Mouse (Mus musculus) c-Kit-positive CD71-negative TER-119-negative erythroid progenitor cells, embryonic 14.5 days (primary cell): Measurements from ENCODE around the gene Rims3.

Experiments
- DNase-seq: peaks from one replicate; pipeline ENCODE4 v3.0.0-alpha.2; 2013; ENCODE audit warnings: low read depth

Gene Rims3

DNA sequence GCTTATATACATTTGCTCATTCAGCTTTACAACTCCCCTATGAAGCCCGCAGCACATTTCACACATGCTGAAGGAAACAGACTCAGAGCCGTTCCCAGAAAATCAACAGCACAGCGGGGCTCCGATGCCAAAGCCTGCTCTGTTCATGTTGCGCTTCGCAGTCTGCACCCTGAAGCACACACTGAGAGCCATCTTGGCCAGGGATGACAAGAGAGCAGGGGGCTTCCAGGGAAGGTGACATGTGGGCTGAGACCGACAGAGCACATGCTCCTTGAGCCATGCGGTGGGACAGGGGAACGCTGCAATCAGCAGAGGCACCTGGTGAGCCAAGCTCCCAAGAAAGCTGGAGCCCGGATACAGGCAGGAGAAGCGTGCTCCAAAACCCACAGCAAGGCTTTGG lies 5.2 kb upstream of the Rims3 start:
- DNase-seq: no peak

DNA sequence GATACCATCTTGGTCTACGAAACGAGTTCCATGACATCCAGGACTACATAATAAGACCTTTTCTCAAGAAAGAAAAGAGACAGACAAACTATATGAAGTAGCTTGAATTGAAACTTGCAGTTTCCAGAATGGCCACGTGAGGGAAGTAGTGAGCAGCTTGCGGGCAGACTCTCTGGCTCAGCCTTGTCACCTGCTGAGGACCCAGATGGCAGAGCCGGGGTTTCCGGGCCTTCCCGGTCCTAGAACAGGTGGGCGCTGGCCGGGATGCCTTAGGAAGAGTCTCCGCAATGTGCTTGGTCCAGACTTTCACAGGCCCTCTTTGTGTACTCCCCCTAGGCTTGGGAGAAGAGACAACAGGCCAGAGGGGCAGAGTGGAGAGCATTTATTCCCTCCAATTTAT lies 3.7 kb upstream of the Rims3 start:
- peak; percentile 52 for DNase-seq

DNA sequence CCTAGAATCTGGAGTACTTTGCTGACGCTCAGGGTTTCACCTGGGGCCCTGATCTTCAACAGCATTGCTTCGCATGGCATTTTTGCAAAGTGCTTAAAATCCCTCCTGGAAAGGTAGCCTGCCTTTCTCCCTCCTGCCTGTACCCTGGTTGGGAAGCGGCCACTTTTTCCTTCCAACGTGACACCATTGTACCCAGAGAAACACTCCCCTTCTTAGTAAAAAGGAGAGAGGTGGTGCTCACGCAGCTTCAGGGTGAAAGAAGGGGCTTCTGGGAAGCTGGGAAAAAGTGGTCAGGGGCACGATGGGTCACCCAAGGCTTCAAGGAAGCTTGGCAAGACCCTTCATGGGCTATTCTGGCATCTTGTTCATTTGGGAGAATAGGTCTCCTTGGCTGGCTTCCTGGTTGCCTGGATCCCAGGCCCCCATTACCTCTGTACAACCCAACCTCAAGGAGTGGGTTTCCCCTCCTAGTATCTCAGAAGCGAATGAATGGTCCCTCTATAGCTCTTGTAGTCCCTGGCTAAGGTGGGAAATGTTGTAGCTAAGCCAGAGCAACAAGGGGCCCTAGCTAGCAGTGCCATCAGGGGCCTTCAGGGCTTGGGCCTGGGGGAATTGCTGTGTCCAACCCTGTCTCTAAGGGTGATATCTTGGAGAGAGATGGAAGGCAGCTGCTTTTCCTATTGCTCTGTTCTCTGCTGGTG lies 894 bp downstream of the Rims3 start:
- no peak for DNase-seq

DNA sequence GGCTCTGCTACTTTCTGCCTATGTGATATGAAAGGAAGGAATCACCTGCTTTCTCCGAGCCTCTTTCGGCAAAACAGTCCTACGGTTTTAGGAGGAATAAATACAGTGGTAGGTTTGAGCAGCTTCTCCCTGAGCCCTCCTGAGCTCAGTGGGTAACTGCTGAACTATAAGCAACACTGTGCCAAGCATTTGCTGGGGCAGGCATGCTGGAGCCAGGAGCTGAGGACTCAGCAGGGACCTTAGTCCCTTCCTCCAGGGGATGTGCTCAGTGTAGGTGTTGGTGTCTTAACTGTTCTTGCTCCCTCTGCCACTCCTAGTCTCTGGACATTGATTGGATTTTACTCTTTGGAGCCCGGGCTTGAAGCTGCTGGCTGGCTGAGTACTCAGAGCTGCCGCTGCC lies 1.8 kb downstream of the Rims3 start:
- DNase-seq: no peak

DNA sequence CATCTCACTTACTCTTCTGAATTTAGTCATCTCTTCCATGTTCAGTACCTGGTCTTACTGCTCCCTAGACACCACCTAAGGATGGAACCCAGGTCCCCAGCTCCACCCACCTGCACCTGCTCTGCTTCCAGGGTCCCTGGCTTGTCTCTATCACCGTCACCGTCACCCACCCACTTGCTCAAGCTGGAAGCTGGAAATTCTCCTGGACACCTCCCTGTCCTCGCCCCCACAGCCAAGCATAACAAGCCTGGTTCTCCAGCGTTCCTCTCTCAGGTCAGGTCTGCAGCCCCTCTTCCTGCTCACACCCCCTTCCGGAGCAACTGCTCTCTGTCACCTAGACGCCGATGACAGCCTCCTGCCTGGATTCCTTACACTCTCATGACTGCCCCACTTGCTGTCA lies 5.2 kb downstream of the Rims3 start:
- DNase-seq: no peak

DNA sequence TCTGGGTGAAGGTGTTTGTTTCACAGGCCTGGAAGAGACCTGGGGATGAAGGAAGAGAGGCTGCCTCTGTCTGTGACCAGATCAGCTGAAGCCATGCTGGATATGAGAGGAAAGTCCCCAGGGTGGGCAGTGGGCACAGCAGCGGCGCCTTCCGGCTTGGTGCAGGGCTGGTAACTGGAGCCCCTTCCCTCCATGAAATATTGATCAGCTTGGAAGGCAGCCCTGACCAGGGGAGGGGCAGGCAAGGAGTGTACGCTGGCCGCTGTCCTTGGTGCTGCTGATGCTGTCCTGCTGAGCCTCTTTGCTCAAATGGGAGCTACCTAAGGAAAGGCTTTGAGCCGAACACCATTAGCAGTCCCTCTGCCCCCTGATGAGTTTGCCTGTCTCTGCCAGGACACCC lies 11.6 kb downstream of the Rims3 start:
- DNase-seq: no peak

DNA sequence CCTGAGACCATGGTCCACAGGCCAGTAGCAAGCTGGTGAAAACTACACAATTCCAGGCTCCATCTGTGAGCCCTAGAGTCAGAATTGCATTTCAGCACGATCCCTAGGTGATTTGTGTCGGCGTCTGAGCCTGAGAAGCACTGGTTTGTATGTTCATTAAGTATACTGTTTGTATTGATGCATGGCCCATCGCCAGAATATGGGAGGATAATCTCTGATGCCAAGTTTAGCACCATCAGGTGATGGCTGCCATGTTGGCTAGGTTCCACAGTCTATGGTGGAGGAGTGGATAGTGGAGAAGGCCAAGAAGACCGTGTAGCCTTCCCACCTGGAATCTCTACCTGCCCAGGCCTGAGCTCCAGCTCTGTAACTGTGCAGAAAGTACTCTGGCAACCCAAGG lies 13.6 kb downstream of the Rims3 start:
- no peak for DNase-seq

DNA sequence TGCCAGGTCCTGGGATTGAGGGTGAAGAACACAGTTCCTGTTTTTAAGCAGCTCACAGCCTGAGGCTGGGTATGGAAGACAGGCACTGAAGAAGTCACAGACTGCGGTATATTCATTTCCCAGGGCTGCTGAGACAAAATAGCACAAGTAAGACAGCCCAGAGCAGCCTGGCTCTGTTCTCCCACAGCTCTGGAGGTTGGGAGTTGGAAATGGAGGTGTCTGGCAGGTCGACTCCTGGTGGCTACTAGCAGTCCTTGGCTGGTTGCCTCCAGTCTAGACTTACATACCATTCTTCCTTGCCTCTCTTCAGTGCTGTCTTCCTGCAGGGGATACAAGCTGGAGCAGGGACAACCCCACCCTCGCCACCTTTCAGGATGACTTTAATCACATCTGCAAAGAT lies 14.4 kb downstream of the Rims3 start:
- DNase-seq: no peak

DNA sequence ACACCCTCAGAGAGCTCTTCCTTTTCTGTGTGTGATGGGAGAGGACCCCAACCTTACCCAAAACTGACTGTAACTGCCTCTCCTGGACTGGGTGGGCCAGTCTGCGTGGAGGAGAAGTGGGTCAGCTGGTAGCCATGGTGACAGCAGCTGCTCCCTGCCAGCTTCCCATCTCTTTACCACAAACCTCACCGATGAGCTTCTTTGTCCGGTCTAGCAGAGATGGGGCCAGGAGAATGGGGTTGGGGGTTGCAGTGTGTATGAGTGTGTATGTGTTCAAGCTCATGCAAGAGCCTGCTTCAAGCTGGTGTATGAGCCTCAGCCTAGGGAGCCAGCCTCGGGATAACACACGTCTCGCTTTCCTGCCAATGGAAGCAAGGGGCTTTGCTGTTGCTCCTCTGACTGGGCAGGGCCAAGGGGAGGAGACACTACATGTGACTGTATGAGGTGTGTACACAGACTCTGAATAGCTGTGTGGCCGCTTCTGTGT lies 15.7 kb downstream of the Rims3 start:
- no peak for DNase-seq

DNA sequence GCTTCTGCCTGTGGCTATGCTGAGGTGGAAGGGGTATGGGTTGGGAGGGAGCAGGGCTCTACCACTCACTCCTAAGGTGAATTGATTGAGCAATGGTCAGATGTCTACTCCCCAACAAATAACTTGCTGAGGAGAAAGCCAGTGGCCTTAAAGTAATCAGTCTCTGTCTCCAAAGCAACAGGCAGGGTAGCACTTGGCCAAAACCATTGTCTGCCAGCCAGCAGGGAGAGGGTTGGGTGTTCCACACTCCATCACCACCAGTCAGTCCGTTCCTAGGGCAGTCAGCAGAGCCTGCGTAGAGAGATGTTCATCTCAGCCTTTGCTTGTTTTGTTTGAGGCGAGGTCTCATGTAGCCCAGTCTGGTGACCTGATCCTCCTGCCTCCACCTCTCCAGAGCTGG lies 21.3 kb downstream of the Rims3 start:
- no peak for DNase-seq

DNA sequence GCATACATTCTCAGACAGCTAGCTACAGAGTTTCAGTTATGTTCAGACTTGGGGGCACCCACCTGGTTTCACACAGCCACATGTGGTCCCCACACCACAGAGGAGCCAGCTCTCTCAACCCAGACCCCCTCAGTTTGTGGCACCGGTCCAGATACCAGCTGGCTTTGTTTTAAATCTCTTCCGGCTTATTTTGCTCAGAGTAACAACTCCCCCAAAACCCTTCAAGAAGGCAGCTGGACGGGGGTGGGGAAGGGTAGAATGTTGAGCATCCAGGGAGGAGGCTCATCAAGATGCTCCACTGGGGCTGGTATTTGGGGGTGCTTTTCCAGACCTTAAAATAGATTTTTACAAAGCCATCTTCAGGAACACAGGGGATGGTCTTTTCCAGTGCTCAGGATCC lies 24.1 kb downstream of the Rims3 start:
- DNase-seq: no peak

DNA sequence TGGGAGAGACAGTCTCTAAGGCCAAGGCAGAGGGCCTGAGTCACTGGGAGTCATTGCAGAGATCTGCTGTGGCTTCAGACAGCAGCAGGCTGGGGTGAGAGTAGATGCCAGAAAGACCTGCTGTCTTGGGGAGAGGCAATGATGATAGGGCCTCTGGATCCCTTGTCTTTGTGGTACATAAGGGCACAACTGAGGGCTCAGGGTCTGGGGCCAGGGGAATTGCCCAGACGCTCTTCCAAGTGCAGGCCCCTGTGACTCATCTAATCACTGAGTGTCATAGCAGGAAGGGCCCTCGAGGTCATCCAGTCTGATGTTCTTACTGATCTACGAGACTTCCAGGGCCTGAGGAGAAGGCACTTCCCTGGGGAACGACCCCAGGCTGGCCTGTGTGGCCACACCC lies 24.8 kb downstream of the Rims3 start:
- DNase-seq: no peak

DNA sequence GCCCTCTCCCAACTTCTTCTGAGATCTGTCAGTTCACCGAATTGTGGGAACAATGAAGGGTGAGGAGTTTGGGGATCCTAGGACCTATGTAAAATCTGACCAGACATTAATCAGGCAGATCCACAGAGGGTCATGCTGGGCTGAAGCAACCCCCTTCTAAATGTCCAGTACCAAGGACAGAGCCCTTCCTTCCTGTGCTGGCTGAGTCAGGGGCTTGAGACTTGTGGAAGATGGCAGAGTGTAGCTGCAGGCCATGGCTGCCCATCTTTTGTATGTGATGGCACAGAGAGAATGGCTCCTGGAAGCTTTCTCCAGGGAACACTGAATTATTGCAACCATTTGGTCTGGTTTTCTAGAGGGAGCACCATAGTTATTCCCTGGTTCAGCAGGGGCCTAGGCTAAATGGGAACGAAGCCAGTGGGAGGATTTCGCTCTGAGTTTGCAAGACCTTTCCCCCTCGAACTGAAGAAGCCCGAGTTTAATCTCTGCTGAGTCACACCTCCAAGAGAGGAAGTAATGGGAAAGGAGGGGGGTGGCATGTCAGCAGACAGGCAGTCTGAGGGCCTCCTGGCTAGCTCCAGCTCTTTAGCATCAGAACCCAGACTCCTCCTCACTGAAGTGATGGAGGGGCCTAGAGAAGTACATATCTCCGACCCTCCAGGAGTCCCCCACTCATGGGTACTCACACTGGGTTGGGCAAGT lies 26.3 kb downstream of the Rims3 start:
- no peak for DNase-seq

DNA sequence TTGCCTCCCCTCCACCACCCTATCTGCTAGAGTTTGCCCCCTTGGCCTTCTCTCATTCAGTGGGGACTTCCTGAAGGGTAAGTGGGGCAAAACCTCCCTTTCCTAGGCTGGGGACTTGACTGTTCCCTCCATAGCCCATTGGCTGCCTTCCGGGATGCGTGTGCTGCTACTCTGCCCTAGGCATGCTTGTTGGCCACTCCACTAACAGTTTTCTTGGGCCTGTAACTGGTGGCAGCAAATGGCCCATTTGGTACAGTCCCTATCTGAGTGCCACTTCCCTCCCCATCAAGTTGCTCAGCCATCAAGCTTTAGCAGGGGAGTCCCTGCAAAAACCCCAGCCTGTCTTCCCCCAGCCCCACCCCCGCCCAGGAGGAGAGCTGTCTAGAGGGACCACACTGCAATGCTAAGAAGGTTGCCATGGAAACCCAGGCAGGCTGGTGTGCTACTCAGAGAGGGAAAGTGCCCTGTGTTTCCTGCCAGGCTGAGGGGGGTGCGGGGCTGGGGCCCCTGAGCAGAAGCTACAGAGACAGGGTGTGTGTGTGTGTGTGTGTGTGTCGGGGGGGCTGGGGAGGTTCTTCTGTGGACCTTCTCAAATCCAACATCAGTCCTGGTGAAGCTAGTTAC lies 27.5 kb downstream of the Rims3 start:
- DNase-seq: no peak

DNA sequence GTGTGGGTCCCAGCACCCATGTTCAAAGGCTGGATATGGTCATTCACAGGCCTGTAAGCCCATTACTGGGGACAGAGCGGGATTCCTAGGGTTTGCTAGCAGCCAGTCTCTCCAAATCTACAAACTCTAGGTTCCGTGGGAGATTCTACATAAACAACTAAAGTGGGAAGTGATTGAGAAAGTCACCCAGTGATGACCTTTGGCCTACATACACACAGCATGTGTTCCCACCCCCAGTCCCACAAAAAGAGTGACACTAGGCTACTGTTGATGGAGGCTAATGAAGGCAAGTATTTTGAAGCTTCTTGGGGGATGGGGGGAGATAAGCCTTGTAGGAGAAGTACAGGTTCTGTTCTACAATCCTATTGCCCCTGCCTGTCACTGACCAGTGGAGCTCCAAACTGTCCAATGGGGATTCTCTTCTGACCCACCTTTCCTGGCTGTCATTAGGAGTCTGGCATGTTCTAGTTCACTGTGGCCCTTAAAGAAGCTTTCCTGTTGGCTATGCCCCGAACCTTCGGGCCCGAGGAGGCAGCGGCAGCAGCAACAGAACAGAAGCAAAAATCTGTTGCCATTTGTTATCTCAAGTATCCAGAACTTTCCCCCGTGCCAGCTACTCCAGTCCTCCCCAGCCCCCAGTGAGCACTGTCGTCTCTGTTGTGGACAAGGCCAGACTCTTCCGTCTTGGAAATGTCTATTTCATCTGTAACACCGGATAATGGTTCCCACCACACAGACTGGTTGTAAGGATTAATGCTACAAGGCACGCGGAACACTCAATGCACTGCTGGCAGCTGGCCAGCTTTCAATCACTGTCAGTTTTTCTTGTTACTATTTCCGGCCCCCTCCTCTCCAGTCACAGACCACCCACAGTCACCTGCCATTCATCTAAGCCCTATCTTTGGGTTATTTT lies 30.8 kb downstream of the Rims3 start:
- DNase-seq: no peak

DNA sequence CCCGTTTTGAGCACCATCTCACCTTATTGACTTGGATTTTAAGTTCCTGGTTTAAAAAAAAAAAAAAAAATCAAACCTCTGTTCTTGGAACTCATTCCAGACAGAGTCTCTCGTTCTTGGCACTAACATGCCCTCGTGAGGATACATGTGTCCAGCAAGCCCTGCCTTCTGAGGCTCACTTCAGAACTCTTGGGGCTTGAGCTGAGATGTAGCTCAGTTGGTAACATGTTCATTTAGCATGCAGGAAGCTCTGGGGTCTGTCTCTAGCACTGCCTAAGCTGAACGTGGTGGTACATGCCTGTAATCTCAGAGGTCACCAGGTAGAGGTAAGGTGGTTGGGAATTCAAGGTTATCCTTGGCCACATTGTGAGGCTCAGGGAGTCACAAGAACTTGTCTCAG lies 31.5 kb downstream of the Rims3 start:
- no peak for DNase-seq

DNA sequence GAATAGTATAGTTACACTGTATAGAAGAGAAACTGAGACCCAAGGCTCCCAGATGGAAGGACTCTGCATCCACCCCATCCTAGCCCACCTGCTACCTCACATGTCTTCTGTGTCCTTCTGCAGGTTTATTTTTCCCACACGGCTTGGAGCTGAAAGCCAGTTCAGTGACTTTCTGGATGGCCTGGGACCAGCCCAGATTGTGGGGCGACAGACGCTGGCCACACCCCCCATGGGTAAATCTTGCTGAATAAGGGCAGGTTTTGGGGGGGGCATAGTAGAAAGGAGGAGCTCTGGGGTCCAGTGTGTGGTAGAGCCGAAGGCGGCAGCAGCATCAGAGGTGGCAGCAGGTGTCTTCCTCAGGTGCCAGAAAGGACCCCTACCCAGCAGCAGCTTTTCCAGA lies 32.2 kb downstream of the Rims3 start:
- no peak for DNase-seq

DNA sequence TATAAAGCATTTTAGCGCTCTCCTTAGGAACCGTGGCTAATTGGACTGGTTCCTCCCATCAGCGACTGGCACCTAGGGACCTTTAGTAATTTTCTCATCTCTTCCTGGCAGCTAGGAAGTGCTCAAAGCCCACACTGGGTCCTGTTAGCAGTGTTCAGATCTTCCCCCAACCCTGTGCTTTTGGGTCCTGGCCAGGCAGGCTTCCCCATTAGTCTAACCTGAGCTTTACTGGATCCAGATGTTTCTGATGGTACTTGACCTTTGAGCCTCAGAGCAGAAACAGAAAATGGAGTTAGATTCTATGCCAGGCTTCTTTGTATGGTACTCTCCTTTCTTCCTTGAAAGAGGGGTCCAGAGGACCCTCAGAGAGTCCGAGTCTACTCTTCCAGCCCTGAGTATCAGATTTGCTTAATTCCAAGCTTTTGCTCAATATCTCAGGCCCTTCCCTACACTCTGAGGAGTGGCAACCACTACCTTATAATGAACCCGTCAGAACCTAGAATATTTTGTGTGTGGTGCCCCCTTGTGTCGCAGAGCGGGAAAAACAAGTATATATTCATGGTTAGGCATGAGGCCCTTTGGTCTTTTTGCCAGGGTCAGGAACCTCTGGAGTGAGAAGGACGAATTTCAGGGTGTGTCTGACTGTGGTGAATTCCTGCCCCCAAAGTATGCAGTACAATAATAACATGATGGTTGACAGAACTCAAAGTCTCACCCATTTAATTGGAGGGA lies 32.9 kb downstream of the Rims3 start:
- peak; percentile 42 for DNase-seq

DNA sequence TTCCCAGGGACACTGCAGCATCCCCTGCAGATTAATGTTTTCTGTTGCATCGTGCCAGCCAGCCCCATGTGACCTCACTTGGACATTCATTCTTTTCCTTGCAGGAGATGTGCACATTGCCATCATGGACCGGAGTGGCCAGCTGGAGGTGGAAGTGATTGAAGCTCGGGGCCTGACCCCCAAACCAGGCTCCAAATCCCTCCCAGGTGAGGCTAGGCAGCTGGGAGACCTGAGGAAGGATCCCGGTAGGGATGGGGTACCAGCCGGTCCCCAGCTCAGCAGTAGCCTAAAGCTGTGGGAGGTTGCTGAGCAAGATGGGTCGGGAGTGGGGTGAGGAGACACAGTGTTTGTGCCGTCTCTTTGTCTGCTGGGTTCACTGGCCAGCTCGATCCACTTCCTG lies 34.3 kb downstream of the Rims3 start:
- DNase-seq: no peak

DNA sequence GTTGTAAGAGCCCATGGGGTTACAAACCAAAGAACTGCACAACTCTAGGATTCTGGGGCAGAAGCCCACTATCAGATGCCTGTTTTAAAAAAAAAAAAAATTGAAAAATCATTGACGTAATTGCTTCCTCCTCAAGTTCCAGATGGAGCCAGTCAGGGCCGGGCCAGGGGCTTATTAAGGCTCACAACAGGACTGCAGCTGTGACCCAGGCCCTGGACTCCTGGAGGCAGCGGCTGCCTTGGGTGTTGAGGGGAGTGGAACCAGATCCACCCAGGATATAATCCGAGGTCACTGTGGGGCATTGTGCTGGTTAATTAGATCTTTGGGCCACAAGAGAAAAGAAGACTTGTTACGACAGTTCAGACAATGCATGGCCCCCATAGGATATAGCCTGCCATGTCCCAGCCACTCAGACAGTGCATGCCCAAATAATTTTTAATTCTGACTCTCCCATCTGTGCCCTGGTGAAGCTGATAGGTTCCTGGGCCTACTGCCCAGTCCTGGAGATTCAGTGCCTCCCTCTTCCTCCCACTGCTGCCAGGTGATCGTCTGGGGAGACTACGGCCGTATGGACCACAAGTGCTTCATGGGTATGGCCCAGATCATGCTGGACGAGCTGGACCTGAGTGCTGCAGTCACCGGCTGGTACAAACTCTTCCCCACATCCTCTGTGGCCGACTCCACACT lies 36.3 kb downstream of the Rims3 start:
- DNase-seq: no peak

DNA sequence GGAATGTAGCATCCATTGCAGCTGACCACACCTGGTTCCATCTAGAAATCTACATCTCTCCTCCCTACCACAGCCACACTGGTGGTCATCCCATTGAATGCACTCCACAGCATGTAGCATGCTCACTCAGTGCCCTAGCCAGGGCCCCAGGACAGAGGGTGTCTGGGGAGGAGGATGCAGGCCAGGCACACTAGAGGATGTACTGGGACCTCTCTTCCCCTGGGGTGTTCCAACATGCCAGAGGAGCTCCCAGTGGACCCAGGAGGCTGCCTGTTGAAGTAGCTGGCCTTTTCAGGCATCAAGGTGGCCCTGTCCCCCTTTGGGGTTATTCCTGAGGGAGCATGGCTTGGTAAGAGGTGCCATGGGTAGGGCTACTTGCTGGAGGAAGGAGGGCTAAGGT lies 37.3 kb downstream of the Rims3 start:
- no peak for DNase-seq
